Mouse (Mus musculus) heart, adult 2 months (tissue): ENCODE results near the gene Med13.

ENCODE experiments used
- CTCF ChIP-seq: fragments of 200-600 bp; IDR thresholded peaks from 2 replicates; pipeline ENCODE4 v1.8.1; 2022; ENCODE audit warnings: antibody characterized with exemption, mild to moderate bottlenecking, moderate library complexity
- EP300 ChIP-seq: fragments of 200-500 bp; IDR thresholded peaks from 2 replicates; pipeline ENCODE4 v1.6.1; 2011; ENCODE audit warnings: low read depth, low read length, control low read depth; ENCODE audit not compliant: insufficient read depth

- TF ChIP-seq CTCF: no peak
- no peak for TF ChIP-seq EP300
These were observed 20.4 kb upstream of the Med13 start for GRCm38 (mm10) chr11:86377841-86378240.
